Mouse (Mus musculus) midbrain, embryonic 13.5 days (tissue): Measurements from ENCODE around the gene Rhbdl1. TPM values are rescaled to one million over a fixed set of nuclear protein-coding genes. Genes with fewer than 3 reads are reported as not detected.

Experiments
- ATAC-seq: fragments of 200-750 bp; cut with Nextera tagmentation; 2 replicates; pipeline ENCODE4 v1.8.0; 2017; ENCODE audit warnings: mild to moderate bottlenecking, moderate TSS enrichment, moderate library complexity
- H3K27ac ChIP-seq: fragments of 300-500 bp; sonication (generic); 2 replicates; pipeline ENCODE4 v1.5.1; 2015; ENCODE audit warnings: inconsistent platforms, mild to moderate bottlenecking, moderate library complexity
- H3K27me3 ChIP-seq: fragments of 300-500 bp; sonication (generic); 2 replicates; pipeline ENCODE4 v1.6.1; 2015; ENCODE audit warnings: mild to moderate bottlenecking, inconsistent platforms
- H3K36me3 ChIP-seq: fragments of 300-500 bp; sonication (generic); 2 replicates; pipeline ENCODE4 v1.6.1; 2015; ENCODE audit warnings: mild to moderate bottlenecking, inconsistent platforms
- H3K4me1 ChIP-seq: fragments of 300-500 bp; sonication (generic); replicated peaks from 2 replicates; pipeline ENCODE4 v1.6.1; 2015; ENCODE audit warnings: inconsistent platforms
- H3K4me2 ChIP-seq: fragments of 300-500 bp; sonication (generic); replicated peaks from 2 replicates; pipeline ENCODE4 v1.6.1; 2015; ENCODE audit warnings: moderate library complexity, mild to moderate bottlenecking, inconsistent platforms
- H3K4me3 ChIP-seq: fragments of 300-500 bp; sonication (generic); replicated peaks from 2 replicates; pipeline ENCODE4 v1.5.1; 2015; ENCODE audit warnings: mild to moderate bottlenecking, inconsistent platforms
- H3K9ac ChIP-seq: fragments of 300-500 bp; sonication (generic); replicated peaks from 2 replicates; pipeline ENCODE4 v1.6.1; 2015; ENCODE audit warnings: mild to moderate bottlenecking, inconsistent platforms
- H3K9me3 ChIP-seq: fragments of 300-500 bp; sonication (generic); 2 replicates; pipeline ENCODE4 v1.6.1; 2016; ENCODE audit warnings: mild to moderate bottlenecking, inconsistent platforms
- WGBS: fragments of 180-500 bp; shearing (Covaris S2); methylation state at CpG from one replicate; pipeline ENCODE4 v1.1.7; 2015; 5-methylcytosine and 5-hydroxymethylcytosine counted together
- polyA plus RNA-seq: library from polyadenylated mRNA; unstranded; fragments of >200 nt; fragmentation: Nextera tagmentation; extraction: Ambion mirVana; gene quantifications from 2 replicates; pipeline ENCODE4 v1.2.1, GENCODE M21; 2015

Rhbdl1 gene
- polyA plus RNA-seq, 1 experiment from 2014 or later: 18.1 TPM

DNA sequence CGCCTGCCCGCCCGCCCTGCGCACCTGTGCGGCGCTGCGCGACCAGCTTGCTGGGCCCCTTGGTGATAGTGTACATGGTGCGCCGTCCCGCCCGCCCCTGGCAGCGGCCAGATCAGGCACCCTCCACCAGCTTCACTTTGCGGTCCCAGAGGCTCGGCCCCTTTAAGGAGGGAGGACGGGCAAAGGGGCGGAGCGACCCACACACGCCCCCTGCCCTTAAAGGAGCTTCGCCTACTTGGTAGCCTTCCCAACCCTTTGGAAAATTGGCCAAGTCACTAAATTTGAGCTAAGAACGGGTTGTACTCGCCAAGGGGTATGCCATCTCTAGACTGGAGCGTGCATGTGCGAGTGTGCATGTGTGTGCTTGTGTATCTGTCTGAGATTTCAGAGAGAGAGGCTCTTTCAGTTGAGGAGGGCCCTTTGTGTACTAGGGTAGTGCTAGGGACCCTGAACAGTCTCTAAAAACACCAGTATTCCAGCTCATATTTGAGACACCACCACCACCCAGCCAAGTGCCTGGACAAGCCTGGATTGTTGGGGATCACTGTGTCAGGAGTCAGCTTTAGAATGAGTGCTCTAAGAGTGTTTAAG lies 31.6 kb upstream of the Rhbdl1 start, which contains the start of gene Mcrip2:
Mcrip2 (minus strand) TSS at position 164 of the 591 bp plus-strand sequence.
- Histone ChIP-seq H3K27ac (peak within 1 kb of the TSS; percentile 45), H3K9ac (peak within 1 kb of the TSS; percentile 82), H3K9me3 (no peaks in the 10 kb centered on the region), H3K4me3 (peak within 1 kb of the TSS; percentile 87), H3K27me3 (peaks cover 9% of the 10 kb centered on the region; the same call in 1 of the 2 replicates), H3K4me2 (peak within 1 kb of the TSS; percentile 92), H3K4me1 (peaks cover 18% of the 10 kb centered on the region), H3K36me3 (no peaks in the 10 kb centered on the region)
- WGBS: 1% methylated on average over 22 of the region's 24 CpGs
- peak; percentile 90 for ATAC-seq

DNA sequence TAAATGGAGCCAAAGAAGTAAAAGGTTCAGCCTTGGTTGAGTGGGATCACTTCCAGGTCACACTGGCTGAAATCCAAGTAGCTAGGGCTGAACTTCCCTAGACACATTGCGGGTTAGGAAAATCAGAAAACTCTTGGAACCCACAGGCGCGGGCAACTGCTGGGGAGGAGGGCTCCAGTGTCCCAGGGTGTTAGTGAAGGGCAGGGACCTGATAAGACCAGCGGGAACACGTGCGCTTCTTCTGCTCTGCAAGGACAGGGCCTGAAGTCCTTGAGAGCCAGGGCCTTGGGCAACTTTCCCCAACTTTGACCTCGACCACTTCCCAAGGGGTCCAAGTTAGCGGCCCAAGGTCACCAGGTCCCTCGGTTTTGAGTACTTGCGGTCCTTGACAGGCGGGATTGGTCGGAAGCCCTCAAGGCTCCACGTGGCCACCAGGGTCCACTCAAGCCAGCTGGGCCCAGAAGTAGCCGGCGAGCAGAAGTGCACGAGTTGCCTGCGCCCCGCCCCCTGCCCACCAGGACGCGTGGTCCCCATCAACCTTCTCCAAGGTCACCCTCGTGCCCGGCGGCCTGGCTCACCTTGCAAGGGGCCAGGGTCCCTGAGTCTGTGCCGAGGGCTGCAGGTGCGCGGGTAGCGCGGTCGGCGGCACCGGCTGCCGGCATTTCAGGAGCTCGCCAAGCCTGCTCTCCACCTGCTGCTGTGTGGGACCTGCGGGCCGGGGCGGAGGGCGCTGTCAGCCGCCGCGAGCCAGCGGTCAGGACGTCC lies 30.9 kb upstream of the Rhbdl1 start:
- H3K27ac ChIP-seq: peak overlapping the region; percentile 45
- peaks cover 17% of the 10 kb centered on the region for H3K4me1 ChIP-seq
- peak overlapping the region; percentile 82 for H3K9ac ChIP-seq
- peak; percentile 5 for ATAC-seq
- 1% methylated on average over 38 of the region's 42 CpGs for WGBS
- H3K4me3 ChIP-seq: peak overlapping the region; percentile 87
- peak overlapping the region; percentile 92 for H3K4me2 ChIP-seq
- no peaks in the 10 kb centered on the region for H3K36me3 ChIP-seq
- H3K27me3 ChIP-seq: peaks cover 9% of the 10 kb centered on the region; the same call in 1 of the 2 replicates
- H3K9me3 ChIP-seq: no peaks in the 10 kb centered on the region

DNA sequence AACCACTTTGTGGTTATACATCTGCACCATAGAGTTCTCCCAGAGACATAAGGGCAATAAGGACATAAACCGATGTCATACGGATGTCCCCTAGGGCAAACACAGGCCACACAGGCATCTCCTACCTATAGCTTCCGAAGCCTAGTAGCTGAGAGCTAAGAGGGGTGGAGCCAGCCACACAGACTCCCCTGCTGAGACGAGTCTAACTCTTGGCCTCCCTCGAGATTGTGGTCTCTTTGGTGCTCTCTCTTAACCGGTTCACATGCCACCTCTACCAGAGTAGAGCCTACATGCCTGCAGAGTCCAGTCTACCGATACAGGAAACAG lies 30.4 kb upstream of the Rhbdl1 start:
- Histone ChIP-seq H3K36me3 (no peaks in the 10 kb centered on the region), H3K9me3 (no peaks in the 10 kb centered on the region), H3K9ac (peak overlapping the region; percentile 82; the same call in 1 of the 2 replicates), H3K27me3 (peaks cover 9% of the 10 kb centered on the region; the same call in 1 of the 2 replicates), H3K4me3 (peak overlapping the region; percentile 87), H3K4me2 (peak overlapping the region; percentile 92), H3K27ac (no peak overlapping the region), H3K4me1 (peaks cover 17% of the 10 kb centered on the region)
- no peak for ATAC-seq
- WGBS: 16% methylated on average over 7 of the region's 7 CpGs

DNA sequence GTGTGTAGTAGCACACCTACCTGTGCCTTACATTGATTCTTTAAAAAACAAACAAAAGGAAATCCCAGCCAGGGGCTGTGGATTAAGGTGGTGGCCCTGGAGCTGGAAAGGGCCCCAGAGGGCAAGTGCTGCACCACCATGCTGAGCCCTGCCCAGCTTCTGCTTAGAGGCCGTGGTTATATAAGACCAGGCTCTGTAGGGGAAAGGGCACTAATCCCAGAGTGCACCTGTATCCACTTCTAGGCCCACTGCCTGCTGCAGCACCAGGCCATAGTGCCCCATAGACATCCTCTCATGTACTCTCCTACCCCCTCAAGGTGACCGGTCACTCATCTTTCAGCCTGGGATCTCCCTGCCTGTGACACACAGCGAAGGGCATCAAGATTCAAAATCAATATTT lies 29.1 kb upstream of the Rhbdl1 start:
- H3K4me1 ChIP-seq: peaks cover 24% of the 10 kb centered on the region
- no peaks in the 10 kb centered on the region for H3K9me3 ChIP-seq
- ATAC-seq: no peak
- H3K4me3 ChIP-seq: no peak overlapping the region
- no peak overlapping the region for H3K27ac ChIP-seq
- H3K27me3 ChIP-seq: peaks cover 9% of the 10 kb centered on the region; the same call in 1 of the 2 replicates
- no peak overlapping the region for H3K9ac ChIP-seq
- WGBS: 89% methylated on average over 3 of the region's 3 CpGs
- no peak overlapping the region for H3K4me2 ChIP-seq
- no peaks in the 10 kb centered on the region for H3K36me3 ChIP-seq

DNA sequence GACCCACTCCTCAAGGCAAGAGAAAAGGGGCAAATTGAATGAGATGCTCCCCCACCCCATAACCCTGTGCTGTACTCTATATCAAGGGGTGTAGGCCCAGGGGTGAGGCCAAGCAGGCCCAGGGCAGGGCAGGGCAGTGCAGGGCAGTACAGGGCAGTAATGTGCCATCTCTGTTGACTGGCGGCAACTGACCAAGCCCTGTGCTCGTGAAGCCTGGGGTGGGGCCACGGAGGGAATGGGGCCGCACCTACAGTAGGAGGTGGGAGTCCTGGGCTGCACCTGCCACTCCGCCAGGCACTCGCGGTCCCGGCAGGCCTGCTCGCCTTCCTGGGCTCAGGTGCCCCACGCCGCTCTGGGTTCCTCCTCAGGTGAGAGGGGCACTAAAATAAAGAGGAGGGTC lies 28.2 kb upstream of the Rhbdl1 start:
- no peak for ATAC-seq
- no peaks in the 10 kb centered on the region for H3K36me3 ChIP-seq
- no peak overlapping the region for H3K4me3 ChIP-seq
- no peak overlapping the region for H3K27ac ChIP-seq
- 90% methylated on average over 11 of the region's 11 CpGs for WGBS
- H3K4me1 ChIP-seq: peaks cover 33% of the 10 kb centered on the region
- H3K4me2 ChIP-seq: no peak overlapping the region
- H3K9ac ChIP-seq: no peak overlapping the region
- peaks cover 9% of the 10 kb centered on the region; the same call in 1 of the 2 replicates for H3K27me3 ChIP-seq
- no peaks in the 10 kb centered on the region for H3K9me3 ChIP-seq

DNA sequence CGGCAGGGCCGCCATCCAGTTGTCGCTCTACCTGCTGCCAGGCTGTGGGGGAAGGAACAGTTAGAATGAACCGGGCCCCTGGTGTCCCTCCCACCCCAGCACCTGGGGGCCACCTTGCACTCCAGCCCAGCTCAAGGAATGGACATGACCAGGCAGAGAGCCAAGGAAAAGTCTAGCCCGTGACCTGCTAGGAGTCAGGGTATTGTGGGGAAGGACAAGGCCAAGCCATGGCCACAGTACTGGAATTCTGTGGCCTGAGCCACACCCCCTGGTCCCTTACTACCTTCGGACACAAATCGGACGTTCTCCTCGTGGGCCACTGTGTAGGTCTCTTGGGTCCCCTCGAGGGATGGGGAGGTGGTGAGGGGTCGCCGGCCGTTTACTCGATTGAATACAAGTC lies 27.2 kb upstream of the Rhbdl1 start:
- 91% methylated on average over 14 of the region's 14 CpGs for WGBS

DNA sequence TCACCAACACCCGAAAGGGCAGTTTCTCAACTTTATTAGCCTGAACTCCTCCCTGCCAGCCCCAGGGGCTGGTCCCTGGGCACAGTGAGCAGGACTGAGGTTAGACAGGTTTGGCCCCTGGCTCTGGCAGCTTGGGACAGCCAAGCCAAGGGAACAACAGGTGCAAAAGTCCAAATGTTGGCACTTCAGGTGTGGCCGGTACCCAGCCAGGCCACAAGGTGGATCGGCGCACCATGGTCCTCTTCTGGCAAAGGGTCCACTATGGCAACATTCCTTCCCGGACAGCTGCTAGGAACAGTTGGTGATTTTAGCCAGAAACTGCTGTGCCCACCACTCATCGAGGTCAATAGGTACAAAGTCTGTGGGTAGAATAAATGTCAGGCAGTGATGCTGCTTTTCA lies 26.6 kb upstream of the Rhbdl1 start:
- Histone ChIP-seq H3K36me3 (no peaks in the 10 kb centered on the region), H3K9me3 (no peaks in the 10 kb centered on the region), H3K4me3 (no peak overlapping the region), H3K4me1 (peaks cover 35% of the 10 kb centered on the region), H3K27me3 (peaks cover 9% of the 10 kb centered on the region; the same call in 1 of the 2 replicates), H3K27ac (no peak overlapping the region), H3K4me2 (no peak overlapping the region), H3K9ac (no peak overlapping the region)
- ATAC-seq: no peak
- WGBS: 94% methylated on average over 6 of the region's 6 CpGs

More for the DNA sequence above, 27.2 kb upstream of the Rhbdl1 start:
- H3K27ac ChIP-seq: no peak overlapping the region
- no peak overlapping the region for H3K4me2 ChIP-seq
- H3K4me3 ChIP-seq: no peak overlapping the region
- peaks cover 40% of the 10 kb centered on the region for H3K4me1 ChIP-seq
- H3K9me3 ChIP-seq: no peaks in the 10 kb centered on the region
- no peak overlapping the region for H3K9ac ChIP-seq
- H3K36me3 ChIP-seq: no peaks in the 10 kb centered on the region
- no peak for ATAC-seq
- peaks cover 9% of the 10 kb centered on the region; the same call in 1 of the 2 replicates for H3K27me3 ChIP-seq

DNA sequence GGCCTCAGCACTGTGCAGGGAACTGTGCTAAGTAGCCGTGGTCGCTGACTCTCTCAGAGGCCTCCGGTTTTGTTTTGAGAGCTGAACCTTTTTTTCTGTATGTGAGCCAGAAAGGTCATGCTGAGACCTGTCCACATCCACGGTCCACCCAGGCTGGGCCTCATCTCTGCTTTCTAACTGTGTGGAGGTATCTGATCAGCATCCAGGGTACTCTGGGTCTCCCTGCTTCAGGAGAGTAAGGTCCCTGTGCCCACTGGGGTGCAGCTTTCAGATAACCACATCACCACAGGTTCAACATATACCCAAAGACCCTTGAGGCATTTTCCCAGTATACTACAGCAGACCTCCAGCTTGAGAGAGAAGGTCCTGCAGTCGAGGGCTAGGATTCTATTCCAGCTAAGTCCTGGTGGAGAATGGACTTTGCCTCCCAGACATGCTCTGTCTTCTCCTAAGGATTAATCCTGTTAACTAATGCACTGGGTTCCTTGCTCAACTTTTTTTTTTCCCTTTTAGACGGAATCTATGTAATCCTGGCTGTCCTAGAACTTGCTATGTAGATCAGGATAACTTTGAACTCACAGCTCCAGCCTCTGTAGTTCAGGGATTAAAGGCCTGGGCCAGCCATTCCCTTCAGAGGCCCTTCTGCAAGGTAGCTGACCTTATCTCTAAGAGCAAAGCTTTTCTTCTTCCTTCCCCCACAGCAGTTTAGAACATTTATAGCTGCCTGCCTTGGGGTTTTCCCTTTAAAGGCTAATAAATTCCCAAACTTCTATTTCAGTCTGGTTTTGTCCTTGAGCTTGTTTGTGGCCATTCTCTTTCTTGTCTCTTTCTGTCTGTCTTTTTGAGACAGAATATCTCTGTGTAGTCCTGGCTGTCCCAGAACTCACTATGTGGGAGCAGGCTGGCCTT lies 24.9 kb upstream of the Rhbdl1 start:
- ATAC-seq: peak; percentile 72; the same call in 1 of the 2 replicates
- H3K4me2 ChIP-seq: peak overlapping the region; percentile 90
- H3K36me3 ChIP-seq: no peaks in the 10 kb centered on the region
- H3K9me3 ChIP-seq: no peaks in the 10 kb centered on the region
- peak overlapping the region; percentile 88 for H3K27ac ChIP-seq
- H3K27me3 ChIP-seq: 0 out of 2 replicates have a peak, but pooled peaks cover 2% of the 10 kb centered on the region
- WGBS: 5% methylated on average over 6 of the region's 6 CpGs
- peak overlapping the region; percentile 69 for H3K4me3 ChIP-seq
- peaks cover 26% of the 10 kb centered on the region for H3K4me1 ChIP-seq
- H3K9ac ChIP-seq: peak overlapping the region; percentile 88

DNA sequence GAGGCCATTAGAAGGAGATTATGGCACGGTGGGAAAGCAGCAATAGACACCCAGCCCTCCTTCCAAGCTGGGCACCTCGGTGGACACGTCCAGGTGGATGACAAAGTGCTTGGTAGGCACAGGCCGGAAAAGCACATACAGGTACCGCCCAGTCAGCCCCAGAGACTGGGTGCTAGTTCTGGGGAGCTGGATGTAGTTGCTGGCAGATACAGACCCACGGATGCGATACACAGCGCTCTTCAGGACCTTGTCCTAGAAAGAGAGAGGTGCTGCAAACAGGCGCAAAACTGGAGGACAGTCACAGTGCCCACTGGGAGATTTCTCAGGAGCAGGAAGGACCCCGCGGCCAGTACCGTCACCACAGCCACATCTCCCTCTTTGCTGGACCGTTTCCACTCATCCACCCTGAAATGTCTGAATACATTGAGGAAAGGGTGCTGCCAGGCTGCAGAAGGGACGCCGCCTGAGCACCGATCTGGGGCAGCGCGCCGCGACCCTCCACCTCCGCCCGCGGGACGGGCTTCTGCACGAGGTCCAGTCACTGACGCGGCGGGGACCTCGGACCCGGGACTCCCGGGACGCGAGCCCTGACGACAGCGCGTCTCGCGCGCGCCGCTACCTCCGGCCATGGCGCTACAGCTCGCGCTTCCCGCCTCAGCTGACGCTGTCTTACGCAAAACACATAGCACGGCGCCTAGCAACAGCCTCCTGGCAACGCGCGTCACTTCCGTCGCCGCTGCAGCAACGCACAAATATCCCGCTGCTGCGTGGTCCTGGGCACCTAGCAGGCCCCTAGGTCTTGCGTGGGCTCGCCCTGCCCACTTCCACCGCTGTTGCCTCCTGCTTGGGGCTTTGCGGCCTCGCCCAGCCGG lies 24.0 kb upstream of the Rhbdl1 start, which contains the start of gene Wdr90:
Wdr90 (minus strand) TSS at position 670 of the 872 bp plus-strand sequence.
- Histone ChIP-seq H3K36me3 (no peaks in the 10 kb centered on the region), H3K4me3 (peak within 1 kb of the TSS; percentile 69), H3K27ac (peak within 1 kb of the TSS; percentile 88), H3K4me1 (peaks cover 26% of the 10 kb centered on the region), H3K9me3 (no peaks in the 10 kb centered on the region), H3K4me2 (peak within 1 kb of the TSS; percentile 90), H3K27me3 (no peaks in the 10 kb centered on the region), H3K9ac (peak within 1 kb of the TSS; percentile 88)
- WGBS: 3% methylated on average over 65 of the region's 65 CpGs
- peak; percentile 98 for ATAC-seq

DNA sequence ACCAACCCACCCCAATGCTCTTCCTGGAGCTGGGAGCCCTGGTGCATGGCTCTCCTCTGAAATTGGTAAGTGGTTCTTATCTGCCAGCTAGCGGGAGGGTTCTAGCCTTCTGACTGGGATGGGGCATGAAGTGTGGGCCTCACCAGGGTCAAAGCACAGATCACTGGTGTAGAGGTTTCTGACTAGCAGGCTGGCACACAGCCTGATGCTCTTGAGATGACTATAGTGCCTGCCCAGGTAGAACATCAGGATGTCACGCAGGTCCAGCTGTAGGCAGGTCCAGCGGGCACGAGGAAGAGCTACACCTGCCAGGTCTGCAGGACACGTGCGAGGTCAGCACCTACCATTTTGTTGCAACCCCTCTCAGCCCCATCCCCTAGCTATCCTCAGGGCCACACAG lies 23.1 kb upstream of the Rhbdl1 start:
- Histone ChIP-seq H3K4me3 (peak overlapping the region; percentile 69; the same call in 1 of the 2 replicates), H3K36me3 (no peaks in the 10 kb centered on the region), H3K27me3 (no peaks in the 10 kb centered on the region), H3K9ac (peak overlapping the region; percentile 88; the same call in 1 of the 2 replicates), H3K4me1 (peaks cover 26% of the 10 kb centered on the region), H3K4me2 (peak overlapping the region; percentile 90), H3K9me3 (no peaks in the 10 kb centered on the region), H3K27ac (no peak overlapping the region)
- WGBS: 95% methylated on average over 6 of the region's 6 CpGs
- ATAC-seq: no peak

DNA sequence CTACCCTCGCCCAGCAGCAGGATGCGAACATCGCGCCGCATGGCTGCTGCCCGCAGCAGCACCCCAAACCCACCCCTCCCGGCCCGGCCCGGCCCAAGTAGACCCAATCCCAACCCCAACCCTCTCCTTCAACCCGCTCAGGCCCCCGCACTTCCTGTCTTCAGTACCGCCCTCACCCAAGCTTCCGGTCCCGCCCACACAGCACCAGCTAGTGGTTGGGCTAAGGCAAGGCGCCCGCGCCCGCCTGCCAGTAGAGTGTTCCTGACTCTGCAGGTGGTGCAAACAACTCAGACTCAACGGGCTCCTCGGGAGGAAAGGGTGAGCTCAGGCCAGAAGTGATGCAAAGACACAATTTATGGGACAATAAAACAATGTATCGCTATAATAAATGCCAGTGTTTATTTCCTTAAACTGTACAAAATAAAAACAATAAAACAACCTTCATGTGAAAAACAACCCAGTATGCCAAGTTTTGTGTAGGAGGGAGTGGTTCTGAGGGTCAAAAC lies 7.4 kb upstream of the Rhbdl1 start, which contains the start of gene Rhot2:
Rhot2 (minus strand) TSS at position 456 of the 506 bp plus-strand sequence.
- H3K4me1 ChIP-seq: peaks cover 20% of the 10 kb centered on the region
- ATAC-seq: peak; percentile 96
- WGBS: under 1% methylated on average over 21 of the region's 21 CpGs
- H3K27ac ChIP-seq: peak within 1 kb of the TSS; percentile 52
- peak within 1 kb of the TSS; percentile 90 for H3K4me2 ChIP-seq
- H3K27me3 ChIP-seq: no peaks in the 10 kb centered on the region
- peak within 1 kb of the TSS; percentile 86 for H3K9ac ChIP-seq
- H3K9me3 ChIP-seq: no peaks in the 10 kb centered on the region
- peak within 1 kb of the TSS; percentile 92 for H3K4me3 ChIP-seq
- peaks cover 63% of the 10 kb centered on the region for H3K36me3 ChIP-seq
